20 mouse cellular contexts compared by ENCODE assay signal in genomic region chr16:18420571-18420970, GRCm38 (mm10). TPM values are rescaled to one million over a fixed set of nuclear protein-coding genes. Genes with fewer than 3 reads are reported as not detected.
DNase-seq lines count a peak whose midpoint lies in the region; ATAC-seq lines count a peak whose summit lies in the region.
"Had no signal": no experiment of that assay in that cellular context is flagged by ENCODE, and none has a peak within 500 bp of the region (broad histone marks: within the 10 kb centered on the region; RNA-seq: fewer than 3 reads in every experiment).

No protein-coding gene starts in this region.

- no peak for ATAC-seq in liver, embryonic 16.5 days (ENCODE audit: low read depth)
- ATAC-seq: CD4-positive, CD25-positive, alpha-beta regulatory T cell, adult 4 months; forebrain, embryonic 15.5 days had no signal

- peak overlapping the region; percentile 29 for H3K4me2 ChIP-seq in liver, embryonic 16.5 days (ENCODE audit: low read depth, low read length)
- H3K4me2 ChIP-seq: embryonic facial prominence, embryonic 12.5 days; forebrain, embryonic 15.5 days; heart, embryonic 13.5 days; hindbrain, embryonic 15.5 days had no signal

- H3K36me3 ChIP-seq in liver, embryonic 16.5 days (ENCODE audit: control insufficient read depth, insufficient read depth), result peaks cover 24% of the 10 kb centered on the region
- H3K36me3 ChIP-seq: embryonic facial prominence, embryonic 12.5 days had no signal

- 71% methylated on average over 3 of the region's 3 CpGs for WGBS in liver, embryonic 16.5 days (ENCODE audit: insufficient replicate concordance)

- no peaks in the 10 kb centered on the region for H3K9me3 ChIP-seq in liver, embryonic 16.5 days (replicated peaks; ENCODE audit: control insufficient read depth, low read length)
- H3K9me3 ChIP-seq: embryonic facial prominence, embryonic 12.5 days; forebrain, embryonic 15.5 days; G1E; heart, embryonic 13.5 days; hindbrain, embryonic 15.5 days had no signal

- H3K4me1 ChIP-seq in liver, embryonic 16.5 days (ENCODE audit: control insufficient read depth, low read depth, low read length), result peaks cover 64% of the 10 kb centered on the region

- no peak overlapping the region for H3K4me3 ChIP-seq in liver, embryonic 16.5 days (ENCODE audit: low read depth, low read length)
- H3K4me3 ChIP-seq: embryonic facial prominence, embryonic 12.5 days; forebrain, embryonic 15.5 days; heart, embryonic 13.5 days; hindbrain, embryonic 15.5 days had no signal

- DNase-seq in adrenal gland, adult 2 months, result peak; percentile 8
- no peak for DNase-seq in adrenal gland, postnatal 10 days
- peak; percentile 49 for DNase-seq in testis, postnatal 14 days (ENCODE audit: low spot score)
- DNase-seq in testis, postnatal 10 days (ENCODE audit: low spot score), result no peak
- no peak for DNase-seq in kidney, adult 9 months
- DNase-seq in embryo, embryonic 11 days, result no peak
- DNase-seq: adrenal gland, postnatal 25 days; B cell, adult 2 months; cerebellum, adult 18-20 months; cerebellum, postnatal 10 days; gastrocnemius, postnatal 36 days; heart, adult 18-20 months; heart, postnatal 36 days had no signal

- no peaks in the 10 kb centered on the region for H3K27me3 ChIP-seq in liver, embryonic 16.5 days (ENCODE audit: control insufficient read depth, insufficient read depth, low read depth, low read length)
- H3K27me3 ChIP-seq: embryonic facial prominence, embryonic 12.5 days; forebrain, embryonic 15.5 days; heart, embryonic 13.5 days; hindbrain, embryonic 15.5 days had no signal

- peak overlapping the region; percentile 39 for H3K27ac ChIP-seq in liver, embryonic 16.5 days (ENCODE audit: low read length)
- H3K27ac ChIP-seq: embryonic facial prominence, embryonic 12.5 days; forebrain, embryonic 15.5 days; heart, embryonic 13.5 days; hindbrain, embryonic 15.5 days had no signal

- peak overlapping the region; percentile 41; the same call in 1 of the 2 replicates for H3K9ac ChIP-seq in liver, embryonic 16.5 days (ENCODE audit: low read depth, low read length)
- H3K9ac ChIP-seq: embryonic facial prominence, embryonic 12.5 days; forebrain, embryonic 15.5 days; heart, embryonic 13.5 days; hindbrain, embryonic 15.5 days had no signal

RNA-seq across cellular contexts. Expression of gene Txnrd2, which starts 5.6 kb away (rescaled TPM):
- total RNA-seq in adrenal gland, adult 2 months (2021), result 10 to 100 TPM; 73.3 TPM
- polyA plus RNA-seq in adrenal gland, adult 2 months (2012; rRNA removed), result 50.3 and 64.6 TPM in 2 replicates
- 10 to 100 TPM; 61.5 to 62.8 TPM for total RNA-seq in adrenal gland, postnatal 10 days (2021)
- polyA plus RNA-seq in liver, embryonic 16.5 days (2015; fragmentation: Nextera tagmentation; extraction: Ambion mirVana), result 98.3 and 106 TPM in 2 replicates

RNA-seq across cellular contexts. Expression of gene Comt, which starts 6.1 kb away (rescaled TPM):
- total RNA-seq in adrenal gland, adult 2 months (2021), result 100 to 1,000 TPM; 203 to 288 TPM
- polyA plus RNA-seq in adrenal gland, adult 2 months (2012; rRNA removed), result 407 and 432 TPM in 2 replicates
- 100 to 1,000 TPM; 131 to 148 TPM for total RNA-seq in adrenal gland, postnatal 10 days (2021)
- polyA plus RNA-seq in liver, embryonic 16.5 days (2015; fragmentation: Nextera tagmentation; extraction: Ambion mirVana), result 85.1 and 86.9 TPM in 2 replicates

Comparison
In these comparisons a context has a peak if more than half of its experiments do, and no peak if none do; other contexts are left out.
1. DNase-seq: peak in adrenal gland, adult 2 months (single experiment) and testis, postnatal 14 days (single experiment); none in adrenal gland, postnatal 10 days (single experiment), testis, postnatal 10 days (single experiment), kidney, adult 9 months (single experiment) and embryo, embryonic 11 days (single experiment).